Mouse (Mus musculus): ENCODE measurements around the gene Ripor2. TPM values are rescaled to one million over a fixed set of nuclear protein-coding genes. Genes with fewer than 3 reads are reported as not detected.

Gene Ripor2
- total RNA-seq, 2 experiments from 2014 or later: 7.1 to 15.5 TPM

DNA sequence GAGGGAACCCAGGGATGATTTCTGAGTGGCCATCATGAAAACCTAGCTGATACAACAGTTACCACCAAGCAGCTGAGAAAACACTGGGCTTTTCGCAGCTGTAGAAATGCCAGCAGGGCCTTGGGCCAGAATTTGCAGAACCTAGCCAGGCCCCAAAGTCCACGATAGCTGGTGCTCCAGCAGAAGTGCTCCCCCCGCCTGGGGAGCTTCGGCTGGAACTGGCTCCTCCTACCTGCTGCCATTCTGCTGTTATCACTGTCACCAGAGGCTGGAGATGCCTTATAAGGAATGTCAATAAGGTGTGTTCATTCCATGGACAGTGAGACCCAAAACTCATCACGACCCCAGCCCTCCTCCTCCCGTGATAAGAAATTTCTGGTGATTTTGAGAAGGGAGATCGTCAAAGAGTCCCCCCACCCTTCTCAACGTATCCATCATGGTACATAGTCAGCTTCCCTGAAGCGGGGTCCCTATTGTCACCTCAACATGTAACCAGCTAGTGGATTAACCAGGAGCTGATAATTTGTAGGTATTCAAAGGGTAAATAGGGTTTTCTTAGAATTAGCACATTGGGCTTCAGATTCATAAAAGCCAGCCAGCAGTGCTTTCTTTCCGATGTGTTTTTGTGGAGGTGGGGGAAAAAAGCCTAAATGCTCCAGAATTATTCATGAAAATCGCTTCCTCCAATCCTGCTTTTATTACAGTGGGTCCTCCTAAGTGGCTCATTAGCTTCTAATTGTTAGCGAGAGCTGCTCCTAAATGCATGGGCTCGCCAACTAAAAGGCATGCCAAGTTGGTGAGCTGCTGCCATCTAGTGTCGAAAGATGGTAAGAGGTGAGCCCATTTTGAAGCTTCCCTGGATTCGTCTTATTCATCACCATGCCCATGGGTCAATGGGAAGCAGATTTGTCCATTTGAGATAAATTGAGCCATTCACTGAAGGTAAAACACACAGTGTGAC lies 105.0 kb downstream of the Ripor2 start:
- ATAC-seq (replicated peaks; ENCODE audit: low FRiP score, poor library complexity, severe bottlenecking): peak; percentile 84

DNA sequence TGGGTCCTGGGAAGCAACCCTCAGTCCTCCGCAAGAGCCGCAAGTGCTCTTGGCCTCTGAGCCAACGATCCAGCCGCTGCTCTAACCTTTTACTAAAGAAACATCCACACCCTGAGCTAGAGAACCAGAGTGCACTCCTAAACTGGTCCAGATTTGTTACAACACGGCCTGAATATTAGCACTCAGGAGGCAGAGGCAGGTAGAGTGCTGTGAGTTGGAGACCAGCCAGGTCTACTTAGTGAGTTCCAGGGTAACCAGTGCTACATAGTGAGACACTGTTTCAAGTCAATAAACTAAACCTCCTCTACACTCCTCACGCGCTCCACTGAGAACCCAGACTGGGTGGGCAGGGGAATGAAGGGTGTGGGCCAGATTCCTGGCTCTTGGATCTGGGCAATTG lies 111.3 kb downstream of the Ripor2 start:
- ATAC-seq (replicated peaks; ENCODE audit: low FRiP score, poor library complexity, severe bottlenecking): no peak

DNA sequence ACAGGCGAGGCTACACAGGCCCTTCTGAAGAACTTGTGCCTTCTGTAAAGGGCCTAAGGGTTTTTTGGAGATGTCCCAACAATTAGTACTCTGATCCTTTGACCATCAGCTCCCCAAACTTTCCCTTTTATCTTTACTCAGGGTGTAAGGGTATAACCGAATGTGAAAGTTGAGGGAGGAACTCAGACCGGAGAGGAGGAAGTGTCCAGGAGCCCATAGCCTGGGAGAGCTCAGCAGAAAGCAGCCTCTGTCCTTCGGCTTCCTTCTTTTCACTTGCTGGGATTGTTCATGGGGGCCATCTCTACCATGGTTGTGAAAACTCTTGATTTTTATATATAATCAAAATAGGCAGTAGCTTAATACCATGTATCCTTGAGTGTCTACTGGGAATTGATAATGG lies 116.8 kb downstream of the Ripor2 start:
- ATAC-seq (replicated peaks; ENCODE audit: low FRiP score, poor library complexity, severe bottlenecking): no peak

DNA sequence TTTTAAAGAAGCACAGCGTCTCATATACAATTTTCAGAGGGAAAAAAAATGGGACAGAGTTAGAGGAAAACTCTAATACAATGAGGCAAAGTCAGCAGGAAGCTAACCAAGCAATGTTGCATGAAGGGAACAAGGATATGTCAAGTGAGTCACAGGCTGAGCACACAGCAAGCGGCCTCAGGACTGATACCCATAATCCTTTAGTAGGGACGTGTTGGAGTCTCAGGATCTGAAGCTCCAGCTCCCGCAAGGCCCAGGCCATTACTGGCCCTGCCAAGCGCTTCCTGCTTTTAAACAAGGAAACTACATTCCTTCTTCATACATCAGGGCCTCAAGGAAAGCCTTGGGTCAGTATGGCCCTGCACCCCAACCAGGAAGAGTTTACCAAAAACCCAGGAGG lies 120.1 kb downstream of the Ripor2 start:
- ATAC-seq (replicated peaks; ENCODE audit: low FRiP score, poor library complexity, severe bottlenecking): no peak

DNA sequence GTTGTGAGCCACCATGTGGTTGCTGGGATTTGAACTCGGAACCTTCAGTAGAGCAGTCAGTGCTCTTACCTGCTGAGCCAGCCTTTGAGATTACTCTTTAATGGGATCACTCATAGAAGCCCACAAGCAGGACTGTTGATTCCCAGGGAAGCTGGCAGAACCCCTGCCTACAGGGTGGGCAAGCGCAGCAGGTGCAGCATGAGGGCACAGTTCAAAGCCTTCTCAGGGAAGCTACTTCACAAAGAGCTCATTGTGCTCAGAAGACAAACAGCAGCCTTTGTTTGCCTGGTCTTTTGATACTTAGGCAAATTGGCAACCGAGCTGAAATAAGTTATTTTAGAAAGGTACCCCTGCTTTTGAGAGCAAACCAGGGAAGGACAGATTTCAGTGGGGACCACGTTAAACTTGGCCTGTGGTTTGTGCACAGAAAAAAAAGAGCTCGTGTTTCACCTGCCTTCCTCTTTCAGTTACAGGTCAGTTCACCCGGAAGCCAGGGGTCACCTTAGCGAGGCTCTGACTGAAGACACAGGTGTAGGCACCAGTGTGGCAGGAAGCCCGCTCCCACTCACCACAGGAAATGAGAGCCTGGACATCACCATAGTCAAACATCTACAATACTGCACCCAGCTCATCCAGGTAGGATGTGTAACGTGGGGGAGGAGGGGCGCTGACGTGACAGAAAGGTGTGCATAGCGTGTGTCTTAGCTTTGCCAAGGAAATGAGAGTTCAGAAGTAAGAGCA lies 127.8 kb downstream of the Ripor2 start:
- ATAC-seq (replicated peaks; ENCODE audit: low FRiP score, poor library complexity, severe bottlenecking): no peak

DNA sequence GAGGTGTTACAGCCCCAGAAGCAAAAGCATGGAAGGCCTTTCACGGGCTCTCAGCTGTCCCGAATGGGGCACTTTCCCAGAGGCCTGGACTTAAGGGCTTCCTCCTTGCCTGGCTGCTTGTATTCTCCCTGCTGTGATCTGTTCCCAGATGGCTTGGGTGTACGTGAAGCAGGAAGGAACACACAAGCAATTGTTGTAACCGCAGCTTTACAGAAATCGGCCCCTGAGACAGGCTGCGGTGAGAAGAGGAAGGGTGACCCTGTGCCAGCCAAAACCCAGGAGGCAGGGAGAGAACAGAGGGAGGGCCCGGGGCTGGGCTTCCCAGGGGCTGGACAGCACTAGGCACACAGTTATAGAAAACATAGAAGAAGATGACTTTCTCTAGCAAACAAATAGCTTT lies 129.0 kb downstream of the Ripor2 start:
- no peak for ATAC-seq (replicated peaks; ENCODE audit: low FRiP score, poor library complexity, severe bottlenecking)

DNA sequence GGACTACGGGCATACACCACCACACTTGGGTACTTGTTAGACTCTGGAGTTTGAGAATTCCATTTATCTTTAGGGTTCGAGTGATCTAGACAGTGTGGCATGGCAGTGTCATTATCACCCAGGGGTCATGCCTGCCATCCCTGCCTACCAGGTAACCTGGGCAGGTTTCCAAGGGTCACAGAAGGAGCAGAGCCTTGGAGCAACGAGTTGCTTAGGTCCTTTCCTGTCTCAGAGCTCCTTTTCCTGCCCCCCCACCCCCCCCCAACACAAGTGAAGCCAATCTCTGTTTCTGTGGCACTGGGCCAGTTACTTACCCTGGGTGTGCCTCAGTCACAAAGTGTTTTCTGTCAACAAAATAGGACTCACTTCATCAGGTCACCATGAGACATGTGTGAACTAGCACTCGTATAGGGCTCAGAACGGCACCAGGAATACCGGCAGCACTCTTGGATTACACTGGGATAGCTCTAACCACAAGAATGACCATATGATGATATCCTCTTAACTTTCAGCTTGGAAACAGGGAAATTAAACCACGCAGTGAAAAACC lies 130.7 kb downstream of the Ripor2 start:
- ATAC-seq (replicated peaks; ENCODE audit: low FRiP score, poor library complexity, severe bottlenecking): no peak

DNA sequence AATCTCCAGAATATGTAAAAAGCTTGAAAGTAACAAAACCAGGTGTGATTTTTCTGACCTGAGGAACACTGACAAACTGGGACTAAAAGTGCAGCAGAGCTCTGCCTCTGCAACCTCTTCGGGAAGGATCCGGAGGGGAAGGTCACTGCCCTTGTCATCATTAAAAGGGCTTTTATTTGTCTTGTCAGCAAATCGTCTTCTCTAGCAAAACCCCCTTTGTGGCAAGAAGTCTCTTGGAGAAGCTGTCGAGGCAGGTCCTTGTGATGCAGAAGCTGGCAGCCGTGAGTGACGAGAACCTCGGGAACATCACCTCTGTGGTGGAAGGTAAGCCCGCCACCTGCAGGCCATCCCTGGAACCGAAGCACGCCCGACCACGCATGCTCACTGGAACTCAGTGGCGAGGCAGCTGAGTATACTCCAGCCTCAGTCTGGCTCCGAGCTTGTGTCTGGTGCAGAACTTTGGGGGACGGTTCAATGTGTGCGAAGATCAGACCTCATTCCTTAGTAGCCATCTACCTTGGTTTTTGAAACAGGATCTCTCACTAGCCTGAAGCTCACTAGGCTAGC lies 131.5 kb downstream of the Ripor2 start:
- peak; percentile 88 for ATAC-seq (replicated peaks; ENCODE audit: low FRiP score, poor library complexity, severe bottlenecking)

DNA sequence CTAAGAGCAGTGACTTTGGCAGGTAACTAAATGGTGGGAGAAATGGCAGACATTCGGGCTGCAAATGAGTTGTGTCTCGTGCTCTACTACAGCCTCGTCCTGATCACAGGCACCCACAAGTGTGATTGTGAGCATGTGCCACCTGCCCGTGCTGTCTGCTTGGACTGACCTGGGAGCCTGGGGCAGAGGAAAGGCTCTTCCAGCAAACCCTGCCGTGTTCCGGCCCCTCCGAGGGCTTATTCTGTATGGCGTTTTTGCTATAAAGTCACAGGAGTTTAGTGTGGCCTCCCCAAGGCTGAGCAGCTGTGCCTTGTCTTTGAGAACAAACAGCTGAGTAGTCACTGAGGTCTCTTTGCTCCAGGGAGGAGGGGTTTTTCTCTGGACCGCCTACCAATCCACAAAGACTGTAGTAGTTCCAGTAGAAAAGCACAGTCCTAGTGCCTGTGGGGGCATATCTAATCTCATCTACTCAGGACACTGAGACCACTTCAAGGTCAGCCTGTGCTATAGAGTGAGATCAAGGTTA lies 132.4 kb downstream of the Ripor2 start:
- ATAC-seq (replicated peaks; ENCODE audit: low FRiP score, poor library complexity, severe bottlenecking): no peak

DNA sequence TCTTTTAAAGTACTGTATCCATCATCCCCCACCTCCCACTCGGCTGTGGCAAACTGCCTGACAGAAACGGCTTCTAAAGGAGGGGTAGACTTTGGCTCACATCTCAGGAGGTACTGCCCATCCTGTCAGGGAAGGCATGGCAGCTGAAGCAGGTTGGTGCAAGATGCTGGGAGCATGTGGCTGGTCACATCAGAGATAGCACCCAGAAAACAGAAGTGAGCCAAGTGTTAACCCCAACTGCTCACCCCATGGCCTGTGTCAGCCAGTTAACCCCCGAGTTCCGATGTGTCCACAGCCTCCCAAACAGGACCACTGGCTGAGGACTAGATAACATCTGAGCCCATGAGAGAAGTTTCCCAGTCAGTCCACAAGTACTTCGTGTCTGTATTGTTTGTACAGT lies 133.6 kb downstream of the Ripor2 start:
- ATAC-seq (replicated peaks; ENCODE audit: low FRiP score, poor library complexity, severe bottlenecking): no peak

DNA sequence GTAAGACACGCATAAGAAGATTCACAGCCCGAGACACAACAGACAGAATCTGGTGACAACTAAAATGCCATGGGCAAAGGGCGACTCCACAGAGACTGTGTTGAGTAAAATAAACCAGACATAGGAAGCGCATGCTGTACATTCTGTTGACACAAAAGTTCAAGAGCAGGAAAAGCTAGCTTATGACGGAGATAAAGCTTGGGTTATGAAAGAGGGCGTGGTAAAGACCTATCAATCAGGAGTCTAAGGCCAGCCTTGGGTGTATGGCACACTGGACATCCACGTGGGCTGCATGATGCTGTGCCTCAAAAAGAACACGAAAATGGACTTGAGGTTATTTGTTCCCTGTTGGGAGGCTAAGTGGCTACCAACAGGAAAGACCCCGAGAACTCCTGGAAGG lies 134.5 kb downstream of the Ripor2 start:
- ATAC-seq (replicated peaks; ENCODE audit: low FRiP score, poor library complexity, severe bottlenecking): no peak

DNA sequence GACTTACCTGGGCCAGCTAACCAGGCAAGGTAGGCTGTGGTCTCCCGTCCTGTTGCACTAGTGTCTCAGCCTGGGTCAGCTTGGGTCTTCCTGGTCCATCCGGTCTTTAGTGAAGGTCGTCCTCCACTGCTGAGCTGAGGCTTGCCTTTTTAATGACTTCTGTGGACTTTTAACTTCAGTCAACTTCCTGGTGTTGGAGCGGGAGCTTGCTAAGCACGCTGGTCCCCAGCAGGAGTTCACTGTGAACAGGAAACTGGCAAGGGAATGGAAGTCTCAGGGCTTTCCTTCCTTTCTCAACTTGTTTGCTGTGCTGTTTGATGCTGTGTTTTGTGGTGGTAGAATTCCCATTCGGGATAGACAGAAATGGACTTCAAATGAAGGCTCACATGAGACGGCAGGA lies 135.7 kb downstream of the Ripor2 start:
- no peak for ATAC-seq (replicated peaks; ENCODE audit: low FRiP score, poor library complexity, severe bottlenecking)

DNA sequence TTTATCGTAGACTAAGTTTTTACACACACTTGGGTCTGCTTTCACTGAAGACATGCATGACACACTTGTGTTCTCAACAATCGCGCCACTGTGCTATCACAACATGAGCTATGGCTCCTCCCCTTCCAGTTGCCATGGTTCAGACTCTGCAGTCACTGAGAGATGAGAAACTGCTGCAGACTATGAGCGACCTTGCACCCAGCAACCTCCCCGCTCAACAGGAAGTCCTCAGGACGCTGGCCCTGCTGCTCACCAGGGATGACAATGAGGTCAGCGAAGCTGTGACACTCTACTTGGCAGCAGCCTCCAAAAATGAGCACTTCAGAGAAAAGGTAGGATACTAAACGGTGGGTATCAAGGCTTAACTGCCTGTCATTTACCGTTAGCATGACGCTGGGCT lies 139.5 kb downstream of the Ripor2 start:
- no peak for ATAC-seq (replicated peaks; ENCODE audit: low FRiP score, poor library complexity, severe bottlenecking)

DNA sequence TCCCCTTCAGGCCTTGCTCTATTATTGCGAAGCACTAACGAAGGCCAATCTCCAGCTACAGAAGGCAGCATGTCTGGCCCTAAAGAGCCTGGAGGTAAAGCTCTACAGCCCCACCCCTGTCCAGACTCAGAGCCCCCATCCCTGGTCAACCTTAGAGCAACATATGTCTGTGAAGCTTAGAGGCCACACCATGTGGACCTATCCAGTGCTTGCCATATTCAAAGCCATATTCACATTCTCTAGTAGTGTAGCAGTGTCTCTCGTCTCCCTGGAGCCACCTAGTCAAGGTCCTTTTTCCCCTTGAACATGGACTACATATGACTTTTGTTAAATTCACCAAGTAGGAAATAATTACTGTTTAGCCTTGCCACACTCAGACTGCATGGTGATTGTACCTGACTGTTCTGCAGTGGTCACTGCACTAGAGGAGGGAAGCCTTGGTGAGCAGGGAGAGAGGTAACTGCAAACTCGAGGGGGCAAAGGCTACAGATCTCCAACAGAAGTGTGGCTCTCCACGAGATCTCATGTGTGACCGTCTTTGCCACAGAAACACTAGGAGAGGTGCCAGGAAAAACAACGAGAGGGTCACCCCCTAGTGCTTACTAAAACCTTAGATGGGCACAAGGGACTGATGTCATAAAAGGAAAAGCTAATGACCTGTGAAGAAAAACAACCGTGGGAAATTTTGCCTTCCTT lies 141.9 kb downstream of the Ripor2 start:
- no peak for ATAC-seq (replicated peaks; ENCODE audit: low FRiP score, poor library complexity, severe bottlenecking)

DNA sequence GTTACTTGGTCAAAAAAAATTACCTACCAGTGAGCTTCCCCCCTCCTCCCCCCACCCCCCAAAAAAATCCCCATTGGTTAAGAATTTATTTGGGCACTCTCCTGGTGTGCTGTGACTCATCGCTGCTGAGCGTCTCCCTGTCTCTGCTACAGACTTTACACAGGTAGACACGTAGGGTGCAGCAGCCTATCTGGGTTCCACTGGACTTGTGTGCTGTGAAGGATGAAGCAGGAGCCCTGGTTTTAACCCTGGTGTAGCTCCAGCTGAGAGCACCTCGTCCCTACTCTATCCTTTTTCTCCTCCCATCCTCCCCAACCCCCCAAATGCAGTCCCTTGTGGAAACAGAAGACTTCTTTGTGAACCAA lies 142.4 kb downstream of the Ripor2 start:
- ATAC-seq (replicated peaks; ENCODE audit: low FRiP score, poor library complexity, severe bottlenecking): no peak

DNA sequence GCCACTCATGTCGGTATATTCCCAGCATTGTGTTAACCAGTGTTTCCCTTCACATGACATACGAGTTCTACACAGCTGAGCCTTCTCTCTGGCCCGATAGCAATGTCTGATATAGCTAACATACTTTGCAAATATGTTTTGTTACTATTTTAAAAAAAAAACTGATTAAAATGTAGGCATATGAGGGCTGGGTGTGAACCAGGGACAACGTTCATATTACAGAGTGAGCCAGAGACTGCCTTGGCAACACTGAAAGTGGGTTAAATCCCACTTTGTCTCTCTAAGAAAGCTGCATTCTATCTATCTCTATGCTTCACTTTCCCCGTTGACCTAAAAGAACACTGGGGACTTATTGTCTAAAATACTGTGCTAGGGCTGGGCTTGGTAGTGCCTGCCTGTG lies 147.1 kb downstream of the Ripor2 start:
- ATAC-seq (replicated peaks; ENCODE audit: low FRiP score, poor library complexity, severe bottlenecking): no peak

DNA sequence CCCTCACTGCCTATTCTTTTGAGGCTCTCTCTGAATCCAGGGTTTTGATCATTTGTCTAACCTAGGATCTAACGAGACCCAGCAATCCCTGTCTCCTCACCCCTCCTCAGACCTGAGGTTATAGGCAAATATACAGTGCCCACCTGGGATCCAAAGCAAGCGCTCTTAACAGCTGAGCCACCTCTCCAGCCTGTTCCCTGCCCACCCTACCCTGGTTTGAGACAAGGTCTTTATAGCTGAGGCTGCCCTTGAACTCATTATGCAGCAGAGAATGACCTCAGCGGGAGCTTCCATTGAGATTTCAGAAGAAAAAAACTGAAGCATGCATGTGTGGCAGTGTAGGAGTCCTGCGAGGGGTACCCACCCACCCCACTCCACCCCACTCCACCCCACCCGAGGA lies 152.5 kb downstream of the Ripor2 start:
- no peak for ATAC-seq (replicated peaks; ENCODE audit: low FRiP score, poor library complexity, severe bottlenecking)

DNA sequence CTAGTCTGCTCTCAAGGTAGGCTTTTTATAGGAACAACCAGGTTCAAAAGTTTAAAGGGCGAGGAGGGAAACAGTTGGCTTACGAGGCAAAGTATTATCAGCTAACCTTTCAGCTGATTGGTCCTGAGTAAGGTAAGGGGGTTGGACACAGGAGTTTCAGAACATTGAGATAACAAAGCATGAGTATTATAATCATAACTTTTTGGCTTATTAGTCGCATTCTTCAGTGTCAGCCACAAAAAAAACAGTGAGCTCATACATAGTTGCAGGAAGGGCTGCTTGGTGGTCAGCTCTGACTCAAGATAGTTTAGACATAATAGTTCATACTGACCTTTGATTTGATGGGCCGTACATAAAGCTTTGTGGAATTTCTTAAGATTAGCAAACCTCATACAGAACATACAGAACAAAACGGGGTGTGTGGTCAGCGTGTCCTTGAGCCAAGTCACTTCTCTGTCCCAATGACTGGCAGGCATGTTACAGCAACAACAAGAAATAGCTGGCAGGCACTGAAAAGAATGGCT lies 153.7 kb downstream of the Ripor2 start:
- ATAC-seq (replicated peaks; ENCODE audit: low FRiP score, poor library complexity, severe bottlenecking): no peak

DNA sequence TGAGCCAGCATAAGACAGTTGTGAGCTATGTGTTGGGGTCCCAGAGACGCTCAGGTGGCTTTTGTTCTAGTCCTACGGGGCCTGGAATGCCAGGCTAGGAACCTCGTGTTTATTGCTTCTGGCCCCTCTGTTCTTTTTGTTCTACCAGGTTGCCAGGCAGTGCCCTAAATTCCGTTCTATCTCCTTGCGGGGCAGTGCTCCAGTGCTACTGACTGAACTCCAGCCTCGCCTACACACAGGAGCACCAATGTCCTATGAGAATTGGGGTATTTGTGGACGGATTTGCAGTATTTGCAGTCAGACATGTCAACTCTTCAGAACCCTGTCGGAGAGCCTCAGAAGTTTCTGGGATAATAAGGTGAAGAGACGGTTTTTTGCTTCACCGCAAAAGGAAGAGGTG lies 159.0 kb downstream of the Ripor2 start, which contains the start of gene Armh2:
TSS of gene Armh2 (plus strand) at position 205 of the 400 bp plus-strand sequence.
- no peak for ATAC-seq (replicated peaks; ENCODE audit: low FRiP score, poor library complexity, severe bottlenecking)

All from erythroid progenitor cell, adult 5-6 weeks (primary cell).